Mouse (Mus musculus) limb, embryonic 13.5 days (tissue): ENCODE measurements at regions not wholly inside any gene's neighbourhood (a gene's known extent, or its start where the extent isn't known, plus 50 kb on each side); places are given as distances from the start of the nearest gene placed in this dataset.

Experiments used
- ATAC-seq: fragments of 200-750 bp; cut with Nextera tagmentation; 2 replicates; pipeline ENCODE4 v1.8.0; 2017; ENCODE audit warnings: low read depth, moderate number of reproducible peaks, moderate TSS enrichment; ENCODE audit not compliant: low FRiP score
- H3K27ac ChIP-seq: fragments of 300-500 bp; sonication (generic); 2 replicates; pipeline ENCODE4 v1.5.1; 2015; ENCODE audit warnings: inconsistent platforms, mild to moderate bottlenecking, moderate library complexity
- H3K27me3 ChIP-seq: fragments of 300-500 bp; sonication (generic); 2 replicates; pipeline ENCODE4 v1.6.1; 2015; ENCODE audit warnings: mild to moderate bottlenecking, inconsistent platforms
- H3K36me3 ChIP-seq: fragments of 300-500 bp; sonication (generic); 2 replicates; pipeline ENCODE4 v1.6.1; 2015; ENCODE audit warnings: inconsistent platforms, mild to moderate bottlenecking, moderate library complexity
- H3K4me1 ChIP-seq: fragments of 300-500 bp; sonication (generic); 2 replicates; pipeline ENCODE4 v1.6.1; 2015; ENCODE audit warnings: inconsistent platforms
- H3K4me2 ChIP-seq: fragments of 300-500 bp; sonication (generic); replicated peaks from 2 replicates; pipeline ENCODE4 v1.6.1; 2015; ENCODE audit warnings: inconsistent platforms, mild to moderate bottlenecking, moderate library complexity
- H3K4me3 ChIP-seq: fragments of 300-500 bp; sonication (generic); 2 replicates; pipeline ENCODE4 v1.5.1; 2015; ENCODE audit warnings: moderate library complexity, mild to moderate bottlenecking, inconsistent platforms
- H3K9ac ChIP-seq: fragments of 300-500 bp; sonication (generic); 2 replicates; pipeline ENCODE4 v1.6.1; 2015; ENCODE audit warnings: mild to moderate bottlenecking, inconsistent platforms
- H3K9me3 ChIP-seq: fragments of 300-500 bp; sonication (generic); 2 replicates; pipeline ENCODE4 v1.6.1; 2016; ENCODE audit warnings: inconsistent platforms
- WGBS: fragments of 180-500 bp; shearing (Covaris S2); methylation state at CpG from one replicate; pipeline ENCODE4 v1.1.7; 2015; 5-methylcytosine and 5-hydroxymethylcytosine counted together

GRCm38 (mm10) chr2:51047520-51047919 lies 101.4 kb downstream of the Rnd3 start:
- no peak overlapping the region for H3K4me3 ChIP-seq
- WGBS: 72% methylated on average over 5 of the region's 5 CpGs
- no peaks in the 10 kb centered on the region for H3K36me3 ChIP-seq
- no peaks in the 10 kb centered on the region for H3K9me3 ChIP-seq
- no peak overlapping the region for H3K9ac ChIP-seq
- H3K4me1 ChIP-seq: peaks cover 8% of the 10 kb centered on the region
- H3K4me2 ChIP-seq: no peak overlapping the region
- no peaks in the 10 kb centered on the region for H3K27me3 ChIP-seq
- ATAC-seq: no peak
- no peak overlapping the region for H3K27ac ChIP-seq

GRCm38 (mm10) chr2:51045626-51046025 lies 103.3 kb downstream of the Rnd3 start:
- ATAC-seq: no peak
- WGBS: 78% methylated on average over 2 of the region's 2 CpGs
- H3K4me2 ChIP-seq: no peak overlapping the region

GRCm38 (mm10) chr2:51041101-51041500 lies 107.8 kb downstream of the Rnd3 start:
- WGBS: 46% methylated on average over 7 of the region's 7 CpGs
- Histone ChIP-seq H3K4me1 (peaks cover 8% of the 10 kb centered on the region; the same call in 1 of the 2 replicates), H3K27me3 (no peaks in the 10 kb centered on the region), H3K4me3 (no peak overlapping the region), H3K27ac (no peak overlapping the region), H3K4me2 (no peak overlapping the region), H3K9me3 (no peaks in the 10 kb centered on the region), H3K36me3 (no peaks in the 10 kb centered on the region), H3K9ac (no peak overlapping the region)
- ATAC-seq: no peak

More at GRCm38 (mm10) chr2:51045626-51046025, 103.3 kb downstream of the Rnd3 start:
- Histone ChIP-seq H3K9me3 (no peaks in the 10 kb centered on the region), H3K4me1 (peaks cover 8% of the 10 kb centered on the region), H3K9ac (no peak overlapping the region), H3K27me3 (no peaks in the 10 kb centered on the region), H3K27ac (no peak overlapping the region), H3K36me3 (no peaks in the 10 kb centered on the region), H3K4me3 (no peak overlapping the region)

GRCm38 (mm10) chr2:51038685-51039084 lies 110.2 kb downstream of the Rnd3 start:
- Histone ChIP-seq H3K4me2 (no peak overlapping the region), H3K27ac (no peak overlapping the region), H3K4me3 (no peak overlapping the region), H3K27me3 (no peaks in the 10 kb centered on the region), H3K9me3 (no peaks in the 10 kb centered on the region), H3K9ac (no peak overlapping the region), H3K36me3 (no peaks in the 10 kb centered on the region), H3K4me1 (0 out of 2 replicates have a peak, but pooled peaks cover 9% of the 10 kb centered on the region)
- no peak for ATAC-seq
- WGBS: 76% methylated on average over 6 of the region's 6 CpGs

- no peak overlapping the region for H3K4me2 ChIP-seq
- 68% methylated on average over 5 of the region's 5 CpGs for WGBS
- H3K36me3 ChIP-seq: no peaks in the 10 kb centered on the region
- no peaks in the 10 kb centered on the region for H3K27me3 ChIP-seq
- no peak overlapping the region for H3K27ac ChIP-seq
- H3K9me3 ChIP-seq: no peaks in the 10 kb centered on the region
- no peak for ATAC-seq
- 0 out of 2 replicates have a peak, but pooled peaks cover 9% of the 10 kb centered on the region for H3K4me1 ChIP-seq
- no peak overlapping the region for H3K4me3 ChIP-seq
- no peak overlapping the region for H3K9ac ChIP-seq
Observed at GRCm38 (mm10) chr2:51036995-51037394, 111.9 kb downstream of the Rnd3 start.

- H3K27ac ChIP-seq: no peak overlapping the region
- 65% methylated on average over 8 of the region's 8 CpGs for WGBS
Observed at GRCm38 (mm10) chr2:51036190-51036755, 112.6 kb downstream of the Rnd3 start.

GRCm38 (mm10) chr2:51033881-51034280 lies 115.0 kb downstream of the Rnd3 start:
- 92% methylated on average over 7 of the region's 7 CpGs for WGBS
- no peak for ATAC-seq
- H3K27ac ChIP-seq: no peak overlapping the region
- H3K27me3 ChIP-seq: no peaks in the 10 kb centered on the region
- H3K4me1 ChIP-seq: 0 out of 2 replicates have a peak, but pooled peaks cover 9% of the 10 kb centered on the region
- no peaks in the 10 kb centered on the region for H3K36me3 ChIP-seq
- H3K4me3 ChIP-seq: no peak overlapping the region
- no peak overlapping the region for H3K9ac ChIP-seq
- H3K9me3 ChIP-seq: no peaks in the 10 kb centered on the region
- no peak overlapping the region for H3K4me2 ChIP-seq

More at GRCm38 (mm10) chr2:51036190-51036755, 112.6 kb downstream of the Rnd3 start:
- 0 out of 2 replicates have a peak, but pooled peaks cover 9% of the 10 kb centered on the region for H3K4me1 ChIP-seq
- no peaks in the 10 kb centered on the region for H3K27me3 ChIP-seq
- no peak overlapping the region for H3K9ac ChIP-seq
- no peak overlapping the region for H3K4me3 ChIP-seq
- no peaks in the 10 kb centered on the region for H3K36me3 ChIP-seq
- no peak for ATAC-seq
- no peak overlapping the region for H3K4me2 ChIP-seq
- H3K9me3 ChIP-seq: no peaks in the 10 kb centered on the region

GRCm38 (mm10) chr2:51022479-51022878 lies 126.4 kb downstream of the Rnd3 start:
- no peaks in the 10 kb centered on the region for H3K27me3 ChIP-seq
- H3K4me1 ChIP-seq: no peaks in the 10 kb centered on the region
- H3K27ac ChIP-seq: no peak overlapping the region
- H3K4me2 ChIP-seq: no peak overlapping the region
- H3K36me3 ChIP-seq: no peaks in the 10 kb centered on the region
- no peaks in the 10 kb centered on the region for H3K9me3 ChIP-seq
- H3K9ac ChIP-seq: no peak overlapping the region
- no peak for ATAC-seq
- WGBS: 91% methylated on average over 2 of the region's 2 CpGs
- no peak overlapping the region for H3K4me3 ChIP-seq

- Histone ChIP-seq H3K9me3 (no peaks in the 10 kb centered on the region), H3K4me2 (no peak overlapping the region), H3K36me3 (no peaks in the 10 kb centered on the region), H3K27ac (peak overlapping the region; percentile 67; the same call in 1 of the 2 replicates), H3K9ac (no peak overlapping the region), H3K4me1 (peaks cover 16% of the 10 kb centered on the region), H3K4me3 (no peak overlapping the region), H3K27me3 (no peaks in the 10 kb centered on the region)
- 7% methylated on average over 5 of the region's 5 CpGs for WGBS
- ATAC-seq: 0 out of 2 replicates have a peak, but pooled peaks have one; percentile 8
Observed at GRCm38 (mm10) chr2:51016129-51016402, 132.8 kb downstream of the Rnd3 start.

GRCm38 (mm10) chr2:51015360-51016128 lies 133.4 kb downstream of the Rnd3 start:
- no peaks in the 10 kb centered on the region for H3K36me3 ChIP-seq
- no peak overlapping the region for H3K9ac ChIP-seq
- peak; percentile 64 for ATAC-seq
- H3K4me3 ChIP-seq: no peak overlapping the region
- H3K4me1 ChIP-seq: peaks cover 16% of the 10 kb centered on the region
- no peak overlapping the region for H3K4me2 ChIP-seq
- H3K27ac ChIP-seq: peak overlapping the region; percentile 67
- 27% methylated on average over 7 of the region's 7 CpGs for WGBS
- H3K9me3 ChIP-seq: no peaks in the 10 kb centered on the region
- no peaks in the 10 kb centered on the region for H3K27me3 ChIP-seq

GRCm38 (mm10) chr2:51014232-51014631 lies 134.7 kb downstream of the Rnd3 start:
- no peak overlapping the region for H3K4me2 ChIP-seq
- H3K9ac ChIP-seq: no peak overlapping the region
- H3K4me1 ChIP-seq: peaks cover 16% of the 10 kb centered on the region
- no peak overlapping the region for H3K27ac ChIP-seq
- H3K36me3 ChIP-seq: no peaks in the 10 kb centered on the region
- H3K4me3 ChIP-seq: no peak overlapping the region
- no peaks in the 10 kb centered on the region for H3K27me3 ChIP-seq
- ATAC-seq: no peak
- H3K9me3 ChIP-seq: no peaks in the 10 kb centered on the region

GRCm38 (mm10) chr2:51013090-51013489 lies 135.8 kb downstream of the Rnd3 start:
- Histone ChIP-seq H3K27me3 (no peaks in the 10 kb centered on the region), H3K4me1 (peaks cover 16% of the 10 kb centered on the region), H3K9me3 (no peaks in the 10 kb centered on the region), H3K4me3 (no peak overlapping the region), H3K4me2 (no peak overlapping the region), H3K27ac (no peak overlapping the region), H3K9ac (no peak overlapping the region), H3K36me3 (no peaks in the 10 kb centered on the region)
- ATAC-seq: no peak
- 59% methylated on average over 2 of the region's 2 CpGs for WGBS

GRCm38 (mm10) chr2:51008251-51008533 lies 140.7 kb downstream of the Rnd3 start:
- Histone ChIP-seq H3K9me3 (no peaks in the 10 kb centered on the region), H3K4me1 (peaks cover 6% of the 10 kb centered on the region; the same call in 1 of the 2 replicates), H3K4me3 (no peak overlapping the region), H3K27ac (no peak overlapping the region), H3K9ac (no peak overlapping the region), H3K27me3 (no peaks in the 10 kb centered on the region), H3K4me2 (no peak overlapping the region), H3K36me3 (no peaks in the 10 kb centered on the region)
- 72% methylated on average over 2 of the region's 2 CpGs for WGBS
- ATAC-seq: no peak
